Mouse (Mus musculus) limb, embryonic 14.5 days (tissue): Measurements from ENCODE around the gene Diras2. TPM values are rescaled to one million over a fixed set of nuclear protein-coding genes. Genes with fewer than 3 reads are reported as not detected.
A peak's percentile ranks its signal among the peaks of the same experiment; 100 is the strongest.

Source experiments
- ATAC-seq: fragments of 200-750 bp; cut with Nextera tagmentation; 2 replicates; pipeline ENCODE4 v1.8.0; 2017; ENCODE audit warnings: low read depth, moderate number of reproducible peaks, moderate TSS enrichment; ENCODE audit not compliant: low FRiP score
- DNase-seq: peaks from one replicate; pipeline ENCODE4 v3.0.0-alpha.2; 2015; ENCODE audit warnings: low spot score
- H3K27ac ChIP-seq: fragments of 300-500 bp; sonication (generic); replicated peaks from 2 replicates; pipeline ENCODE4 v1.5.1; 2014; ENCODE audit warnings: low read depth, mild to moderate bottlenecking, low read length, moderate library complexity, mixed read lengths
- H3K27me3 ChIP-seq: fragments of 300-500 bp; sonication (generic); 2 replicates; pipeline ENCODE4 v1.6.1; 2014; ENCODE audit warnings: low read length, mixed read lengths; ENCODE audit not compliant: control insufficient read depth, insufficient read depth
- H3K36me3 ChIP-seq: fragments of 300-500 bp; sonication (generic); 2 replicates; pipeline ENCODE4 v1.6.1; 2014; ENCODE audit warnings: mild to moderate bottlenecking, low read length, moderate library complexity, mixed read lengths; ENCODE audit not compliant: control insufficient read depth, insufficient read depth
- H3K4me1 ChIP-seq: fragments of 300-500 bp; sonication (generic); 2 replicates; pipeline ENCODE4 v1.6.1; 2014; ENCODE audit warnings: antibody characterized with exemption, low read length, mixed read lengths; ENCODE audit not compliant: control insufficient read depth, insufficient read depth
- H3K4me2 ChIP-seq: fragments of 300-500 bp; sonication (generic); replicated peaks from 2 replicates; pipeline ENCODE4 v1.6.1; 2014; ENCODE audit warnings: low read depth, mild to moderate bottlenecking, low read length, moderate library complexity; ENCODE audit not compliant: severe bottlenecking
- H3K4me3 ChIP-seq: fragments of 300-500 bp; sonication (generic); replicated peaks from 2 replicates; pipeline ENCODE4 v1.5.1; 2014; ENCODE audit warnings: low read length
- H3K9ac ChIP-seq: fragments of 300-500 bp; sonication (generic); 2 replicates; pipeline ENCODE4 v1.6.1; 2014; ENCODE audit warnings: mild to moderate bottlenecking, low read depth, low read length, moderate library complexity; ENCODE audit not compliant: severe bottlenecking
- H3K9me3 ChIP-seq: fragments of 300-500 bp; sonication (generic); 2 replicates; pipeline ENCODE4 v1.6.1; 2016; ENCODE audit warnings: low read length; ENCODE audit not compliant: control insufficient read depth
- POLR2A ChIP-seq: fragments of 200-500 bp; IDR thresholded peaks from 2 replicates; pipeline ENCODE4 v1.8.0; 2012; ENCODE audit warnings: inconsistent platforms, mild to moderate bottlenecking, moderate library complexity, borderline replicate concordance; ENCODE audit not compliant: insufficient read depth, insufficient read length; ENCODE audit errors: extremely low read depth
- WGBS: fragments of 180-500 bp; shearing (Covaris S2); extraction: QIAGEN DNeasy Blood & Tissue Kit; methylation state at CpG from one replicate; pipeline ENCODE4 v1.1.7; 2014; 5-methylcytosine and 5-hydroxymethylcytosine counted together
- polyA plus RNA-seq, 2 experiments: library from polyadenylated mRNA; depleted of rRNA in 1 of 2; stranded (reverse) in 1 of 2; unstranded in 1 of 2; fragments of >200 nt; fragmentation: Nextera tagmentation in 1 of 2; extraction: Ambion mirVana in 1 of 2; gene quantifications; 2 replicates each; pipeline versions ENCODE4 v1.2.1 to v1.2.3; 2012 to 2014

Diras2 gene
- polyA plus RNA-seq, 2 experiments = 0.15 to 0.70 TPM

DNA sequence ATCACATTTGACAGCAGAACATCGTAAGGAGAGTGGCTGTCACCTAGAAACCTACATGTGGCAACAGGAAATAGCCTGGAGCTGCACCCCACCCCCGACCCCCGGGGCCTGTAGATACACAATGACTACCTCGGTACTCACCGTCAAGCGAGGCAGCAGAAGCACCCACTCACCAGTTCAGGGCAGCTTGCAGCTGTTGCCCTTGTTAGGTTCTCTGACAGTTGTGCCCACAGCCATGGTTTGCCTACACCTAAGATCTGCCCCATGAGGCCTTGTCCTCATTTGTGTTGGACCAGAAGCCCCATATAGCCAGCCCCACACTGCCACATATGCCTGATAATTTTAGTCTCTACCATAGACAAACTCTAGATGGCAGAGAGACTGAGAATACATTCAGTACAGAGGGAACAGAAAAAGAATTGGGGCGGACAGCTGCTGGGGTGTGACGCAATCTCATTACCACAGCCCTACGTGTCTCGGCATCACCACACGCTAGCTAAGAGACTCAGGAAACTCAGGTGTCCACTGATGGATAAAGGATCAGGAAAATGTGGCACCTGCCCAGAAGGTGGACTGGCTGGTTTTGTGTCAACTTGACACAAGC is 54.0 kb downstream of the Diras2 start:
- no peak for ATAC-seq
- no peak for DNase-seq

DNA sequence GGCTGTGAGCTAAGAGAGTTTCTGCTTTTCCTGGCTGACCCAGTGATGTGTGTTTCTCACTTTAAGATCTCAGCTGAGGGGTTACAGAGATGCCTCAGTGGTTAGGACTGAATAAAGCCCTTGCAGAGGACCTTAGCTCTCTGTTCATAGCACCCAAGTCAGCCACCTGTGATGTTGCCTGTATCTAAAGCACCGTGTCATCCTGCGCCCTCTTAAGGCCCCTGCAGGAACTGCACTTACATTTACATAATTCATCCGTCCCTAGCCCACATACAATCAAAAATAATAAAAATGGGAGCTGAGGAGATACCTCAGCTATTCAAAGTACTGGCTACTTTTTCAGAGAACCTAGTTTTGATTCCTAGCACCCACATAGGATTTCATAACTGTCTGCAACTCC is 54.9 kb downstream of the Diras2 start:
- Histone ChIP-seq H3K36me3 (no peaks in the 10 kb centered on the region), H3K27ac (no peak overlapping the region), H3K27me3 (no peaks in the 10 kb centered on the region), H3K9me3 (no peaks in the 10 kb centered on the region), H3K9ac (no peak overlapping the region), H3K4me3 (no peak overlapping the region), H3K4me1 (no peaks in the 10 kb centered on the region), H3K4me2 (no peak overlapping the region)
- ATAC-seq = no peak
- no peak for DNase-seq
- no peak for TF ChIP-seq POLR2A
- whole genome bisulfite sequencing = 60% methylated on average over 3 of the region's 3 CpGs

More for the DNA sequence above, 54.0 kb downstream of the Diras2 start:
- H3K4me1 ChIP-seq = no peaks in the 10 kb centered on the region
- WGBS = 81% methylated on average over 11 of the region's 11 CpGs
- no peak overlapping the region for H3K4me2 ChIP-seq
- no peaks in the 10 kb centered on the region for H3K9me3 ChIP-seq
- no peak for TF ChIP-seq POLR2A
- no peaks in the 10 kb centered on the region for H3K36me3 ChIP-seq
- H3K9ac ChIP-seq = no peak overlapping the region
- H3K27me3 ChIP-seq = no peaks in the 10 kb centered on the region
- H3K4me3 ChIP-seq = no peak overlapping the region
- no peak overlapping the region for H3K27ac ChIP-seq

DNA sequence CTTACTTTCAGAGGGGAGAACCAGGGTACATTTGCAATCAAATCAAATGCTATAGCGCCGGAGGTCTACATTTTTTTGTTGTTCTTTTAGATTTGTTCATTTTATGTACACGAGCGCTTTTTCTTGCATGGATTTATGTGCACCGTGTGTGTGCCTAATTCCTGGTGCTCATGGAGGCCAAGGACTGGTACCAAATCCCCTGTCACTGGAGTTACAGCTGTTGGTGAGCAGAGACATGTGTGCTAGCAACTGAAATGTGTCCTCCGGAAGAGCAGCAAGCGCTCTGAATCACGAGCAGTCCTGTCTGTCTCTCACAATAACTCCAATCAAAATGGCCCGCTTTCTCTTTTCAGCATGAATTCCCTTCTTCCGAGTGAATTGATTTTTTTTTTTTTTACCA is 55.8 kb downstream of the Diras2 start:
- DNase-seq (no peak), ATAC-seq (no peak)
- no peak overlapping the region for H3K9ac ChIP-seq
- no peak for TF ChIP-seq POLR2A
- H3K27me3 ChIP-seq = no peaks in the 10 kb centered on the region
- H3K9me3 ChIP-seq = no peaks in the 10 kb centered on the region
- no peaks in the 10 kb centered on the region for H3K36me3 ChIP-seq
- H3K4me3 ChIP-seq = no peak overlapping the region
- 83% methylated on average over 10 of the region's 10 CpGs for WGBS
- no peak overlapping the region for H3K27ac ChIP-seq
- H3K4me2 ChIP-seq = no peak overlapping the region
- H3K4me1 ChIP-seq = no peaks in the 10 kb centered on the region

DNA sequence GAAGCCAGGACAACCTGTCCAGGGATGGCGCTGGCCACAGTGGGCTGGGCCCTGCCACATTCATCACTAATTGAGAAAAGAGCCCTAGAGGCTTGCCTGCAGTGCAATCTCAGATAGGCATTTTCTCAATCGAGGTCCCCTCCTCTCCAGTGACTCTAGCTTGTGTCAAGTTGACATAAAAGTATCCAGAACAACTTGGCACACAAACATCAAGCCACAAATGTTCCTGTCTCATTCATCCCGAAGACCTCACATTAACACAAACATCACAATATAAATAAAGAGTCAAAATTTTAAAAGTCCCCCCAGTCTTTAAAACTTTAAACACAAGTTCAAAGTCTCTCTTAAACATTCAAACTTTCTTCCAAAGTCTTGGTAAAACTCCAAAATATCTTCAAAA is 56.3 kb downstream of the Diras2 start:
- H3K36me3 ChIP-seq = no peaks in the 10 kb centered on the region
- ATAC-seq = no peak
- WGBS = 79% methylated on average over 3 of the region's 3 CpGs
- no peaks in the 10 kb centered on the region for H3K4me1 ChIP-seq
- H3K4me3 ChIP-seq = no peak overlapping the region
- H3K27ac ChIP-seq = no peak overlapping the region
- no peak for TF ChIP-seq POLR2A
- no peak overlapping the region for H3K4me2 ChIP-seq
- no peak for DNase-seq
- H3K9ac ChIP-seq = no peak overlapping the region
- H3K27me3 ChIP-seq = no peaks in the 10 kb centered on the region
- no peaks in the 10 kb centered on the region for H3K9me3 ChIP-seq

GRCm38 (mm10) chr13:52469795-52470690 is 61.0 kb downstream of the Diras2 start:
- no peak overlapping the region for H3K4me2 ChIP-seq
- H3K27ac ChIP-seq = no peak overlapping the region
- no peaks in the 10 kb centered on the region for H3K27me3 ChIP-seq
- 55% methylated on average over 10 of the region's 10 CpGs for WGBS
- no peak overlapping the region for H3K4me3 ChIP-seq
- H3K9ac ChIP-seq = no peak overlapping the region
- no peaks in the 10 kb centered on the region for H3K4me1 ChIP-seq
- DNase-seq (peak; percentile 46), ATAC-seq (no peak)
- no peak for TF ChIP-seq POLR2A
- no peaks in the 10 kb centered on the region for H3K9me3 ChIP-seq
- H3K36me3 ChIP-seq = no peaks in the 10 kb centered on the region
